Mouse (Mus musculus) G1E (cell line): ENCODE measurements around the gene Thrb.

Source experiments
- CTCF ChIP-seq: IDR thresholded peaks from 2 replicates; pipeline ENCODE4 v1.5.1; 2012; ENCODE audit warnings: low read depth, low read length, inconsistent platforms, mixed read lengths
- GATA1 ChIP-seq: IDR thresholded peaks from 2 replicates; pipeline ENCODE4 v1.6.1; 2012; ENCODE audit warnings: borderline replicate concordance, low read length, inconsistent platforms, mixed read lengths
- GATA2 ChIP-seq: IDR thresholded peaks from 2 replicates; pipeline ENCODE4 v1.6.1; 2012; ENCODE audit warnings: low read depth, low read length, inconsistent platforms, borderline replicate concordance
- POLR2AphosphoS5 ChIP-seq: IDR thresholded peaks from 2 replicates; pipeline ENCODE4 v1.6.1; 2012; ENCODE audit warnings: low read depth, low read length, inconsistent platforms; ENCODE audit not compliant: insufficient replicate concordance

DNA sequence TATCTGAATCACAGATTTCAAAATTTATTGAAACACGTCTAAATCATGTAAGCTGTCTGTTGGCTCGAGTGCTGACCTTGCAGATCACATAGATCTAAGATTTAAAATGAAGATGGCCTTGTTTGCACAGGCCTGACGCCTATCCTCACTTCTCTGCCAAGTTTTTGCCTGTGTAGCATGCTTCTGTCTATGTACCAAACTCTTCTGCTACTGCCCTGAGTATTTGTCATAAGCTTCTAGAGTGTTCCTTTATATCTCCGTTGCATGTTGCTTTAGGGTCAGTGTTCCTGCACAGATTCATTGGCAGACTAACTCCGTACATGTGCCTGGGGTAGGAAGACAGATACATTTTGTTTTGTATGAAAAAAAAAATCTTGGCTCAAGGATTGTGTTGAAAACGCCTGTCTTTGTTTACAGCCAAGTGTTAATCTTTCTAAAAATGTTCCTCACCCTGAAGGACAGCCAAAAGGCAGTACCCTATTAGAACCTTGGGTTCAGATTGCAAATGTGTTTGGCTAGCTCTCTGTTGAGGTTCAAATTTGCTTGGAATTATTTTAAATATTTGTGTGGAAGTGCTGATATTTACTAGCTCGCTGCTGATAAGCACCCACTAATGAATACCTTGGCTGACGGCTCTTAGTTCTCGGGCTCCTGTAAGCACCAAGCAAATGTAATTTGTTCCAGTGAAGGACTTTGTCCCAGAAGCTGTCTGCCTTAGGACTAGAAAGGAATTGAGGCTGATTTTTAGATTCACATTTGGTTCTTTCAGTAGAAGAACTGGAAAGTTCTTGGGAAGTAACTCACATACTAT, 83.0 kb downstream of the Thrb start:
- TF ChIP-seq CTCF (no peak), POLR2AphosphoS5 (no peak), GATA1 (no peak), GATA2 (no peak)
